Mouse (Mus musculus) liver, postnatal 0 days (tissue): Measurements from ENCODE around the gene Rps11.

Experiments
- CTCF ChIP-seq: sonication (generic); IDR thresholded peaks from 2 replicates; pipeline ENCODE4 v1.5.1; 2016; ENCODE audit warnings: antibody characterized with exemption, low read depth
- EP300 ChIP-seq: IDR thresholded peaks from 2 replicates; pipeline ENCODE4 v1.6.1; 2016; ENCODE audit warnings: antibody characterized with exemption, low read depth, mild to moderate bottlenecking

DNA sequence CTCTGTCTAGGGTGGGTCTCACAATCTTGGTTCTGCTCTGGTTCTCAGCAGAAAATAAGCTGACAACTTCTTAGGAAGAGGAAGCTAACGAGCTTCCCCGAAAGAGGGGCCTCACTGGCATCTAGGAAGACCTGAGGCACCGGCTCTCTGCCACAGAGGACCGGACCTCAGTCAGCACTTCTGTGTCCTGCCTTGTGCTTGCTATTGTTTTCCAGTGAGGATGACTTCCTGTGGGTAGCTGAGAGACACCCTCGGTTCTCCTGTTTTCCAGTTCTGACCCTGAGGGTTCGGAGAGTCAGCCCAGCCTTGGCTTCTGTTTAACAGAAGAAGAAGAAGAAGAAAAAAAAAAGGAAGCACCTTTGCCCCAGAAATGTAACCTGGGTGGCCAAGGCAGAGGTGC is 26.8 kb downstream of the Rps11 start:
- TF ChIP-seq EP300 (peak; percentile 31; the same call in 1 of the 2 replicates), CTCF (no peak)
